Mouse (Mus musculus) cerebral cortex, adult 2 months (tissue): ENCODE data around the gene Olfr1047.

Experiments used
- WGBS: fragments of 180-500 bp; shearing (Covaris S2); methylation state at CpG from one replicate; pipeline ENCODE4 v1.1.7; 2018; 5-methylcytosine and 5-hydroxymethylcytosine counted together

The Olfr1047 gene

GRCm38 (mm10) chr2:86231301-86231700 lies at the start of gene Olfr1047:
Gene Olfr1047 (minus strand): TSS chr2:86231401.
- whole genome bisulfite sequencing = 83% methylated on average over 1 of the region's 1 CpGs

GRCm38 (mm10) chr2:86278988-86279387 lies 47.8 kb upstream of the Olfr1047 start, which contains the start of gene Olfr1051:
Gene Olfr1051 (minus strand): TSS chr2:86279088.

GRCm38 (mm10) chr2:86258228-86258627 lies 27.0 kb upstream of the Olfr1047 start, which contains the start of gene Olfr1049:
Gene Olfr1049 (minus strand): TSS chr2:86258328.

GRCm38 (mm10) chr2:86240189-86240588 lies 9.0 kb upstream of the Olfr1047 start, which contains the start of gene Olfr1048:
Gene Olfr1048 (minus strand): TSS chr2:86240289.

GRCm38 (mm10) chr2:86219214-86219613 lies 12.0 kb downstream of the Olfr1047 start, which contains the start of gene Olfr1046:
Gene Olfr1046 (minus strand): TSS chr2:86219314.
- WGBS = 66% methylated on average over 2 of the region's 2 CpGs

GRCm38 (mm10) chr2:86202909-86203308 lies 28.3 kb downstream of the Olfr1047 start, which contains the start of gene Olfr1045:
Gene Olfr1045 (minus strand): TSS chr2:86203009.

GRCm38 (mm10) chr2:86195863-86196262 lies 35.3 kb downstream of the Olfr1047 start:
- 48% methylated on average over 1 of the region's 1 CpGs for WGBS

GRCm38 (mm10) chr2:86185583-86185982 lies 45.6 kb downstream of the Olfr1047 start, which contains the start of gene Olfr52:
Gene Olfr52 (minus strand): TSS chr2:86185683.

GRCm38 (mm10) chr2:86179950-86180349 lies 51.3 kb downstream of the Olfr1047 start:
- WGBS = 89% methylated on average over 3 of the region's 3 CpGs

GRCm38 (mm10) chr2:86177720-86178119 lies 53.5 kb downstream of the Olfr1047 start, which contains the start of gene Olfr1044:
Gene Olfr1044 (minus strand): TSS chr2:86177820.

